Mouse (Mus musculus) CH12.LX (cell line): Measurements from ENCODE around the gene Aspscr1. TPM values are rescaled to one million over a fixed set of nuclear protein-coding genes. Genes with fewer than 3 reads are reported as not detected.

Experiments used
- DNase-seq: peaks from one replicate; pipeline ENCODE4 v3.0.0-alpha.2; 2013; ENCODE audit errors: extremely low read depth
- H3K27ac ChIP-seq: 2 replicates; pipeline ENCODE4 v1.5.1; 2012; ENCODE audit warnings: low read depth, mild to moderate bottlenecking, control low read depth, moderate library complexity; ENCODE audit not compliant: insufficient read depth
- H3K27me3 ChIP-seq: replicated peaks from 2 replicates; pipeline ENCODE3; 2012; ENCODE audit warnings: inconsistent platforms
- H3K36me3 ChIP-seq, 2 experiments: replicated peaks in 1 of 2; 2 replicates each; pipeline versions ENCODE3 to v1.6.1; 2012; ENCODE audit warnings: inconsistent platforms in 1 of 2, low read length in 1 of 2, mild to moderate bottlenecking in 1 of 2, mixed read lengths in 1 of 2, moderate library complexity in 1 of 2; ENCODE audit not compliant: control insufficient read depth in 1 of 2, insufficient read depth in 1 of 2
- H3K4me1 ChIP-seq, 2 experiments: 2 replicates each; pipeline ENCODE4 v1.6.1; 2012; ENCODE audit warnings: inconsistent platforms in 1 of 2, moderate library complexity in 1 of 2; ENCODE audit not compliant: insufficient read depth in 2 of 2, control insufficient read depth in 1 of 2
- H3K4me2 ChIP-seq: 2 replicates; pipeline ENCODE4 v1.6.1; 2012; ENCODE audit warnings: low read depth, mild to moderate bottlenecking, control low read depth; ENCODE audit not compliant: poor library complexity, insufficient read depth, severe bottlenecking
- H3K4me3 ChIP-seq, 3 experiments: fragments of 150-350 bp in 1 of 3; sonication (generic) in 1 of 3; replicated peaks in 1 of 3; 2 replicates each; pipeline versions ENCODE3 to v1.5.1; 2011 to 2012; ENCODE audit warnings: low read depth in 2 of 3, low read length in 2 of 3, mild to moderate bottlenecking in 2 of 3, moderate library complexity in 2 of 3, control low read depth in 1 of 3, improper control_type of control experiment in 1 of 3, inconsistent platforms in 1 of 3, mixed read lengths in 1 of 3; ENCODE audit not compliant: poor library complexity in 1 of 3
- H3K79me2 ChIP-seq: replicated peaks from 2 replicates; pipeline ENCODE4 v1.6.1; 2012; ENCODE audit warnings: mild to moderate bottlenecking, moderate library complexity; ENCODE audit not compliant: control insufficient read depth, poor library complexity, insufficient read depth, severe bottlenecking; ENCODE audit errors: extremely low read depth
- H3K9ac ChIP-seq: 2 replicates; pipeline ENCODE4 v1.6.1; 2012; ENCODE audit warnings: low read depth, mild to moderate bottlenecking, control low read depth, moderate library complexity; ENCODE audit not compliant: insufficient read depth
- H3K9me3 ChIP-seq: replicated peaks from 2 replicates; pipeline ENCODE3; 2012; ENCODE audit warnings: low read length, inconsistent platforms, mixed read lengths
- BHLHE40 ChIP-seq: IDR thresholded peaks from 2 replicates; pipeline ENCODE4 v1.6.1; 2011; ENCODE audit warnings: mild to moderate bottlenecking, low read depth, low read length, improper control_type of control experiment
- CHD2 ChIP-seq: IDR thresholded peaks from 2 replicates; pipeline ENCODE4 v1.6.1; 2011; ENCODE audit warnings: low read length, improper control_type of control experiment
- CTCF ChIP-seq, 2 experiments: IDR thresholded peaks in 1 of 2; conservative IDR thresholded peaks in 1 of 2; 2 replicates each; pipeline ENCODE4 v1.5.1; 2011 to 2012; ENCODE audit warnings: low read depth in 2 of 2, low read length in 2 of 2, improper control_type of control experiment in 1 of 2, inconsistent platforms in 1 of 2, mild to moderate bottlenecking in 1 of 2, moderate library complexity in 1 of 2
- ELF1 ChIP-seq: IDR thresholded peaks from 2 replicates; pipeline ENCODE4 v1.6.1; 2014; ENCODE audit warnings: low read depth, mild to moderate bottlenecking, inconsistent platforms, low read length, improper control_type of control experiment
- GABPA ChIP-seq: IDR thresholded peaks from 2 replicates; pipeline ENCODE4 v1.6.1; 2012; ENCODE audit warnings: low read depth, low read length, improper control_type of control experiment, inconsistent platforms; ENCODE audit not compliant: insufficient replicate concordance
- IRF4 ChIP-seq: IDR thresholded peaks from 2 replicates; pipeline ENCODE4 v1.6.1; 2014; ENCODE audit warnings: low read depth, mild to moderate bottlenecking, inconsistent platforms, low read length, improper control_type of control experiment
- JUN ChIP-seq: IDR thresholded peaks from 2 replicates; pipeline ENCODE4 v1.6.1; 2011; ENCODE audit warnings: low read depth, mild to moderate bottlenecking, low read length, improper control_type of control experiment, moderate library complexity; ENCODE audit not compliant: insufficient read depth
- JUND ChIP-seq: conservative IDR thresholded peaks from 2 replicates; pipeline ENCODE4 v1.6.1; 2011; ENCODE audit warnings: low read depth, low read length, improper control_type of control experiment
- MAFK ChIP-seq: IDR thresholded peaks from 2 replicates; pipeline ENCODE4 v1.6.1; 2011; ENCODE audit warnings: low read length, improper control_type of control experiment; ENCODE audit not compliant: insufficient replicate concordance
- MAX ChIP-seq: IDR thresholded peaks from 2 replicates; pipeline ENCODE4 v1.6.1; 2011; ENCODE audit warnings: low read length, improper control_type of control experiment
- MEF2A ChIP-seq: IDR thresholded peaks from 2 replicates; pipeline ENCODE4 v1.6.1; 2014; ENCODE audit warnings: low read depth, mild to moderate bottlenecking, inconsistent platforms, low read length, improper control_type of control experiment, borderline replicate concordance
- NELFE ChIP-seq: IDR thresholded peaks from 2 replicates; pipeline ENCODE4 v1.6.1; 2011; ENCODE audit warnings: low read depth, low read length, improper control_type of control experiment
- NRF1 ChIP-seq: IDR thresholded peaks from 2 replicates; pipeline ENCODE4 v1.6.1; 2014; ENCODE audit warnings: low read depth, mild to moderate bottlenecking, inconsistent platforms, low read length, improper control_type of control experiment, moderate library complexity
- PAX5 ChIP-seq: IDR thresholded peaks from 2 replicates; pipeline ENCODE4 v1.6.1; 2012; ENCODE audit warnings: low read length, inconsistent platforms, mixed read lengths
- POLR2A ChIP-seq: IDR thresholded peaks from 2 replicates; pipeline ENCODE4 v1.6.1; 2011; ENCODE audit warnings: low read depth, mild to moderate bottlenecking, improper control_type of control experiment, low read length
- RAD21 ChIP-seq: IDR thresholded peaks from 2 replicates; pipeline ENCODE4 v1.6.1; 2011; ENCODE audit warnings: low read depth, mild to moderate bottlenecking, low read length, improper control_type of control experiment, moderate library complexity
- RCOR1 ChIP-seq: conservative IDR thresholded peaks from 2 replicates; pipeline ENCODE4 v1.6.1; 2012; ENCODE audit warnings: low read depth, mild to moderate bottlenecking, inconsistent platforms, low read length, improper control_type of control experiment
- SIN3A ChIP-seq: IDR thresholded peaks from 2 replicates; pipeline ENCODE4 v1.6.1; 2012; ENCODE audit warnings: low read length, improper control_type of control experiment, inconsistent platforms
- TBP ChIP-seq: conservative IDR thresholded peaks from 2 replicates; pipeline ENCODE4 v1.6.1; 2011; ENCODE audit warnings: low read depth, low read length, improper control_type of control experiment
- USF1 ChIP-seq: IDR thresholded peaks from 2 replicates; pipeline ENCODE4 v1.6.1; 2014; ENCODE audit warnings: low read depth, mild to moderate bottlenecking, inconsistent platforms, low read length, improper control_type of control experiment
- USF2 ChIP-seq: conservative IDR thresholded peaks from 2 replicates; pipeline ENCODE4 v1.6.1; 2011; ENCODE audit warnings: low read depth, low read length, improper control_type of control experiment
- ZC3H11A ChIP-seq: IDR thresholded peaks from 2 replicates; pipeline ENCODE4 v1.6.1; 2012; ENCODE audit warnings: low read depth, mild to moderate bottlenecking, inconsistent platforms, low read length, improper control_type of control experiment
- ZMIZ1 ChIP-seq: IDR thresholded peaks from 2 replicates; pipeline ENCODE4 v1.6.1; 2012; ENCODE audit warnings: low read depth, mild to moderate bottlenecking, inconsistent platforms, low read length, improper control_type of control experiment
- ZNF384 ChIP-seq: IDR thresholded peaks from 2 replicates; pipeline ENCODE4 v1.6.1; 2012; ENCODE audit warnings: low read depth, low read length, improper control_type of control experiment, inconsistent platforms
- dilution Hi-C: fragments of 300-500 bp; cut with MboI; formaldehyde crosslinking; loops from 2 replicates; pipeline ENCODE4 v1.14.3; 2020; ENCODE audit warnings: low sequenced_read_pairs; ENCODE audit not compliant: extremely low pct_unique_long_range_greater_than_20kb, extremely low pct_ligation_motif_present
- in situ Hi-C: fragments of 300-500 bp; cut with MboI; formaldehyde crosslinking; loops from 3 replicates; pipeline ENCODE4 v1.14.3; 2019; ENCODE audit warnings: low sequenced_read_pairs, low pct_ligation_motif_present, low pct_unique_long_range_greater_than_20kb, mixed read lengths
- polyA plus RNA-seq: library from polyadenylated mRNA; unstranded; fragments of >175 nt; gene quantifications from 2 replicates; pipeline ENCODE4 v1.2.1, GENCODE M21; 2012; ENCODE audit warnings: low read depth; ENCODE audit not compliant: insufficient read length
- total RNA-seq, 2 experiments: library from RNA; depleted of rRNA; stranded (reverse); fragments of 300-350 nt in 1 of 2; fragments of >200 nt in 1 of 2; gene quantifications; 2 replicates each; pipeline ENCODE4 v1.2.3; 2012 to 2014

The Aspscr1 gene
- total and polyA plus RNA-seq, 3 experiments, result 27.3 to 69.9 (median 34.1) TPM

GRCm38 (mm10) chr11:120662759-120663158, 10.0 kb upstream of the Aspscr1 start:
- DNase-seq, result no peak
- no peak overlapping the region for H3K4me2 ChIP-seq
- H3K27ac ChIP-seq, result no peak overlapping the region
- H3K79me2 ChIP-seq, result no peaks in the 10 kb centered on the region
- H3K27me3 ChIP-seq, result peaks cover 59% of the 10 kb centered on the region
- H3K36me3 ChIP-seq, result no peaks in the 10 kb centered on the region
- H3K9ac ChIP-seq, result no peak overlapping the region
- in situ Hi-C loops, result no loop called here
- peaks cover 7% of the 10 kb centered on the region for H3K9me3 ChIP-seq
- no peak overlapping the region for H3K4me3 ChIP-seq
- dilution Hi-C loops, result no loop called here
- H3K4me1 ChIP-seq, result peaks cover 0 to 10% of the 10 kb centered on the region in 2 experiments; a peak in 2 of 4 replicates
- TF ChIP-seq BHLHE40 (no peak), NRF1 (no peak), MAFK (no peak), CHD2 (no peak), ELF1 (no peak), SIN3A (no peak), MAX (no peak), TBP (no peak), IRF4 (no peak), ZMIZ1 (no peak), USF2 (no peak), ZC3H11A (no peak), JUN (no peak), NELFE (no peak), MEF2A (no peak), RAD21 (no peak), POLR2A (no peak)

- no peak overlapping the region for H3K4me3 ChIP-seq
- H3K27ac ChIP-seq, result no peak overlapping the region
- no peaks in the 10 kb centered on the region for H3K36me3 ChIP-seq
- no peak for TF ChIP-seq ZNF384
- no peak for TF ChIP-seq MAX
- TF ChIP-seq JUND, result no peak
- TF ChIP-seq USF1, result no peak
- no peak for TF ChIP-seq GABPA
- no peak for TF ChIP-seq PAX5
- TF ChIP-seq CTCF (conservative IDR thresholded peaks at IDR 0.05 in 1 of 2, IDR thresholded peaks at IDR 0.05 in 1 of 2; ENCODE audit: low read depth in 2 of 2, low read length in 2 of 2), result no peak
- no peak for TF ChIP-seq RCOR1
- peaks cover 50% of the 10 kb centered on the region for H3K27me3 ChIP-seq
- no peaks in the 10 kb centered on the region for H3K79me2 ChIP-seq
- DNase-seq, result no peak
- H3K9ac ChIP-seq, result no peak overlapping the region
- peaks cover 0 to 8% of the 10 kb centered on the region in 2 experiments; a peak in 2 of 4 replicates for H3K4me1 ChIP-seq
- no peak overlapping the region for H3K4me2 ChIP-seq
- dilution Hi-C loops (no loop called here), in situ Hi-C loops (no loop called here)
- peaks cover 7% of the 10 kb centered on the region for H3K9me3 ChIP-seq
These were observed 9.1 kb upstream of the Aspscr1 start for GRCm38 (mm10) chr11:120663714-120664113.
